Mouse (Mus musculus) testis, postnatal 14 days (tissue): Measurements from ENCODE around the gene Rpl23a.

Experiments
- DNase-seq: peaks from one replicate; pipeline ENCODE4 v3.0.0; 2021; ENCODE audit warnings: low spot score

Gene Rpl23a

DNA sequence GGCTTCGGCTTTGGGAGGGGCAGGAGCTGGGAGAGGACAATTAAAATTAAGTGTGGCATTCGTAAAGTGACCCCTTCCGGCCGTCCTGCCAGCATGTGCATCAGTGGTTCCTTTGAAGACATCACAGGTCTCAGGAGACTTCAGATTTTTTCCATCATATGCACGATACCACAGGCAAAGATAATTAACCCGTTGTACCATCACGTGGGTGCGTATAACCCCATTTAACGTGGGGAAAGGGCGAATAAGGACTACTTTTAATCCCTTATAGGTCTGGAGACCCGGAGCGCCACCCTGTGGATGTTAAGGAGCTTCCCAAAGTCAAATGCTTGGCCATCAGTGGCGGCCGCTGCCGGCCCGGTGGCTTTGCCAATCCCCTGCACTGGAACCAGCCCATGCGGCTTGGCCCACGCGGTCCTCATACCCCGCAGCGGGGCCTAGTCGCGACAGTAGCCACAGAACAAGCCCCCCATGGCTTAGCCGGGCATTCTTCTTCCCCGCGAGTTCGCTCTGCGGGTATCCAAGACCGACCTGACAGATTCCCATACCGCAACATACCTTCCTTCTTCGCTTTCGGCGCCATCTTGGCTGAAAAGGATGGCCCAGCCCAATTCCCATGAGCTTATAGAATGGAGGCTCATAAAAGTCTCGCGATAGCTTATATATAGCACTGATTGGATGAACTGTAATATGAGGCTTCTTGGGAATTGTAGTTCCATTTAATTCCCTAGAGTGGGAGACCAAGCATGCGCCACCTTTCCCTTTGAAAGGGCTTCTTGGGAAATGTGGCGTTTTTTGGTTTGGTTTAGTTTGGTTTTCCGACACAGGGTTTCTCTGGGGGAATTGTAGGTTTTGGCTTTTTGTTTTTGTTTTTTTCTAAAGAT is at the start of gene Rpl23a:
TSS of gene Rpl23a (minus strand) at position 624 of the 884 bp plus-strand sequence.
- DNase-seq: peak; percentile 91

DNA sequence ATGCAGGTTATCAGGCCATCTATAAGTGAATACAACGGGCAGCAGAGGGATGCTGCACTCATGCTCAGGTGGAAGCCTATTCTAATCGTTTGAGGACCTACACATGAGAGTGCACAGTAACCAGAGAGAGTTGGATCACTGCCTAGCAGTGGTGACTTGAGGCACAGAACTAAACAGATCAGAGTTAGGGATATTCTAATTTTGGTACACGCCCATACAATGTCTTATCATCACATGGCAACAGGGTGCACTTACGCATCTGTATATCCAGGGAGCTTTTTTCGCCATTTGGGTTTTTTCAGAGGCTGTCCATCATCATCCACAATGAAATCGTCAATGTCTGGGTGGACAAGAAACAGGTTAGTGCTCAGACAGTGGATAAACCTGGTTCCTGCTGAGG is 48.1 kb upstream of the Rpl23a start:
- DNase-seq: no peak

DNA sequence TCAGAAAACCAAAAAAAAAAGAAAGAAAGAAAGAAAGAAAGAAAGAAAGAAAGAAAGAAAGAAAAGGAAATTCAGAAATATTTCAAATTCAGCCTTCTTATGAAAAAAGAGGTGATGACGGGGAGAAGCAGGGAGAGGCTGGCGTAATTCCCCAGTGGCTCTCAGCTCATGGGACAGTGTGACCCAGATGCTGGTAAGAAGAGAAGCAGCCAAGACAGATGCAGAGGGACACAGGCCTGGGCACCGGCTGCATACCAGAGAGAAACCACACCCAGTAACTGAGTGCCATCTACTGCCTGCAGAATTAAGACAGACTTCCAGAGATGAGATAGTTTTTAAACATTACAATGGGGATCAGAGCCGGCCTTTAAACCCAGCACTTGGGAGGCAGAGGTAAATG is 40.2 kb upstream of the Rpl23a start:
- no peak for DNase-seq

DNA sequence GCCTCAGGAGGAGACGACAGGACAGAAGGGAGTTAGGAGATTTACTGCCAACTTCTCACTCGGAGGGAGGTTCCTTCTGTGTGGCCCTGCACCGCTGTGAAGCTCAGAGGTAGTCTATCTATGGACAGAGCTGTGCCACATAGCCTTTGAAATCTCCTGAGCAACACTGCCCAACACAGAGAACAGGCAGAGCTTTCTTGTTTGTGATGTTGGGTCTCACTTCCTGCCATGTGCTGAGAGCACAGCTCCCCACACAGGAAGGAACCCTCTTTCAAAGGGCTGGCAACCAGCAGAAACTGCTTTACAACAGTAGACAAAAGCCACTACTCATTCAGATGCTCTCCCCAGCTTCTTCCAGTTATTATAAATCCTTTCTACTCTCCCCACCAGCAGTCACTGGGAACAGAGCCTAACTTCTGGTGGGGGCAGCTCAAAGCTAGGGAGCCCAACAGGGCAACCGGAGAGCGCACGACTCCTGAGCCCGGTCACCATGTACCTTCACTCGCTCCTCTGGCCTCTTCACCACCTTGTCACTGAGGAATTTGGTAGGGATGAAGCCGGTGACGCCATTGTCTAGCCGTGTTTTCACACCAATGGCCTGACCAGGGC is 32.4 kb upstream of the Rpl23a start:
- no peak for DNase-seq

DNA sequence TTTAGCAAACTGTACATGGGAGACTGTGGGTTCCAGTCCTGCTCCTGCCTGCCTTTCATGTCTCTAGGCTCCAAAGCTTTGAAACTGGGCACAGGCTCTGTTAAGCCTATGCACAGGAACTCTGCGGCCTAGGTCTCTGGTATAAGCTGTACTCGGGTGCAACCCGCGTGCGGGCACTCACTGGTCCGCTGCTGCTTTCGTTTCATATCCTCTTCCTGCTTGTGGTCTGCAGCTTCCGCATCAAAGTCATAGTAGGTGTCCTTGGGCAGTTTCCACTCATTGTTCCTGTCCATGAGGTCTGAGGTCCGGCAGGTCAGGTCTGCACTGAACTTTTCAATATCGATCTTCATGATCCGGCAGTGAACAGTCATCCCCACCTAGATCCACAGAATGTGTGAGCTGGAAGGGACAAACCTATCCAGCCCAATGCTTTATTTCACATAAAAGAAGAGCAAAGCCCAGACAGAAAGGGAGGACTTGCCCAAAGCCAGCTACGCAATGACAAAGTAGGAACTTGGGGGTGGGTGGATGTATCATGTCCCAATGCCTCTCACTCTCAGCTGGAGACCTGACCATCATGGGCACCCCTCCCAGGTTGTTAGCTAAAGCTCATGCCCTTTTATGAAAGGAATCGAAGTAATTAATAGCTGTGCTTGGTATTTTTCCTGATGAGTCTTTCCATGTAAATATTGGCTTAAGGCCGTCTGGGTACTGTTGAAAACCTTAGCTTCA is 29.9 kb upstream of the Rpl23a start:
- no peak for DNase-seq

DNA sequence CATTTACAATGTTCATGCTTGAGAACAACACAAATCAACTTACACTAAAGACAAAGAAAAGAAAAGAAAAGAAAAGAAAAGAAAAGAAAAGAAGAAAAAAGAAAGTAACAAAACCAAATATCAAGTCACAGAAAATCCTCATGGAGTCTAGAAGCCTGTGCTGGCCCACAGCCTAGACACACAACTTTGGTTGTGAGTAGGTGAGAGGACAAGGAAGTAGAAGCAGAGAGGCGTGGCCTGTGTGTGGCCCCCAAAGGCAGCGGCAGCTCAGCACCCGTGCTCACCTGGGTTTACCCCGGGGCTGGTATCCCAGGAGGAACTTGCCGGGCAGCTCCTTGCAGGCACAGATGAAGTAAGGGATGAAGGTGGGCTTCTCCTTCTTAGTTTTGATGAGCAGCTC is 28.1 kb upstream of the Rpl23a start:
- DNase-seq: no peak

- DNase-seq: peak; percentile 62
Observed at GRCm38 (mm10) chr11:78210615-78211014, 27.2 kb upstream of the Rpl23a start.

DNA sequence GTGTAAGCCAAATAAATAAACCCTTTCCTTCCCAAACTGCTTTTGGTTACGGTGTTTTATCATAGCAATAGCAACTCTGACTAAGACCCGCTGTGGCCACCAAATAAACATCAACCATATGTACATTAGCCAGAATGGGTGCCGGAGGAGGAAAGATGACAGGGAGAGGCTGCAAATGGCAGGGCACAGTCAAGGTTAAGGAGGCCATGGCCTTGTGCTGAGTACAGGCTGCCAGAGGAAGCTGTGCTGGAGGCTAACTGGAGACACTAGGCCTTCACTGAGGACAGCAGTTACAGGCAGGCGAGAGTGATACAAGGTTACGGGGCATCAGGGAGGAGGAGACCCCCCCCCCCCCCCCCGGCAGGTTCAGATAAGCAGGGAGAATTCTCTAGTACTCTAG is 26.5 kb upstream of the Rpl23a start:
- peak; percentile 41 for DNase-seq

DNA sequence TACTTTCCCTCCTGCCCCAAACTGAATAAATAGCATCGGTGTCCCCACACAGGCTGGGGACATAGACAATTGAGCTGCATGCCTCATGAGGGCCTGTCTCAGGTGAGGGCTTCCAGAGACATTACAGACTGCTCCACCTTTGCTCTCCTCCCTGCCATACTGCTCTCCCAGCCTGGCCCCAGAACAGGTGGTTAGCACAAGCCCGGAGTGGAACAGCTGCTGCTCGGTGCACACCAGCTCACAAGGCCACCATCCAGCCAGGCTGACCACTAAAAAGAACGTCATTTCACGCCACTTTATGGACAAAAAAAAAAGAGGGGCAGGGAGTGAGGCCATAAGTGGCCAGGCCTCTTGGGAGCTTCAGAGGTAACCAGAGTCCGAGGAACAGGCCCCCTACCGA is 23.8 kb upstream of the Rpl23a start:
- no peak for DNase-seq

- DNase-seq: no peak
Observed at GRCm38 (mm10) chr11:78205361-78206206, 22.2 kb upstream of the Rpl23a start.

- DNase-seq: no peak
Observed at GRCm38 (mm10) chr11:78204287-78204686, 20.9 kb upstream of the Rpl23a start.

- no peak for DNase-seq
Observed at GRCm38 (mm10) chr11:78202372-78202771, 19.0 kb upstream of the Rpl23a start.

GRCm38 (mm10) chr11:78195101-78195863 is 11.9 kb upstream of the Rpl23a start:
- no peak for DNase-seq

DNA sequence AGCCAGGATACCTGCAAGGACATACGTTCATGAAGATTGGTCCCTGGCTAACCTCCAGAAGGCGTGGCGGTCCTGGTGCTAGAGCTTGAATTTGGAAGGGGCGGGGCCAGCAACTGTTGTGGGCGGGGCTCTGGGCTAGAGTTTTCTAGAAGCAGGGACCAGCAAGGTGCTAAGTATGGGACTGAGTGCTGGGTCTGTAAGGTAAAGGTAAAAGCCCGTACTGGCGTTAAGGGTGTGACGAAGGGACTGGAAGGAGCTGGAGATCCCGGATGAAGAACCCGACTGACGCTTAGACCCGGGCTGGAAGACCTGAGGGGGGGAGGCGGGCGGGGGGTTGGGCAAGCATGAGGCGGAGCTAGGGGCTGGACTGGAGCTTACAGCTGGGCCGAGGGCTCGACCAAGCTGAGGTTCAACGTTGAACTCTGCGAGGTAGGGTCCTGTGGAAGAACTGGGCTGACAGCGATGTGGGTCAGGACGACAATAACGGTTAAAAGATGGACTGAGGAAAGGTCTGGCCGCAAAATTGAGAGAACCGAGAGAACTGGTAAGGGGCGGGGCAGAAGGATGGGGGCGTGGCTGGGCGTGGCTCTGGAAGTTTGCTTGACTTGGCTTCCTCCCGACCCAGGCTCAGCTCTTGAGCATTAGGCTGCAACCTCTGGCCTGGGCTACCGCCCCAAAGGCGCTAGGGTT is 11.2 kb upstream of the Rpl23a start:
- DNase-seq: peak; percentile 81

DNA sequence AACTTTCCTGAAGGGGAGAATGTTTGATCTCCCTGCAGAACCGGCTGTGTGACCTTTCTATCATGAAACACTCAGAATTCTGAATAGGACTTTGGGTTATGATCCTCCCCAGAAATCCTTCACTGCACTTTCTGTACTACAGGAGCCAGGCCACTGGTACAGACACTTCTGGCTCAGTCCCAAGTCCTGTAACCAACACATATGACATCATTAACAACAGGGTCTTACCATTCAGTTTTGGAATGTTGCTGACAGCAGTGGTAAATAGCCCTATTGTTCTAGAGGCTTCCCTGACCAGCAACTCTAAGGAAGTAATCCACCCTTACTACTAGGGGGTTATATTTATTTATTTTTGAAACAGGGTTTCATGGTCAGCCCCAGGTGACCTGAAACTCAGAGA is 9.7 kb upstream of the Rpl23a start, which contains the start of gene Proca1:
TSS of gene Proca1 (plus strand) at position 280 of the 400 bp plus-strand sequence.
- DNase-seq: no peak

DNA sequence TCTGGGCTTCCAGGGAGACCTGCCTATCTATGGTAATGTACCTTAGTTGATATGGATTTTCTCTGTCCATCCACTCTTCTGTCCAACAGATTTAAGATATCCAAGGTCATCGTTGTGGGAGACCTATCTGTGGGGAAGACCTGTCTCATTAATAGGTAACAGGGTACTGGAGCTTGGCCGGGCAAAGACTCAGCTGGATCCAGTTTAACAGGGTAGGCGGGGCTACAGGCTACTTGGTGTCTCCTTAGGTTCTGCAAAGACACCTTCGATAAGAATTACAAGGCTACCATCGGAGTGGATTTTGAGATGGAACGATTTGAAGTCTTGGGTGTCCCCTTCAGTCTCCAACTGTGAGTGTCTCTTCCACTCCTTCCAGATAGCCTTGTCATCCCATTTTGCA is 6.7 kb upstream of the Rpl23a start:
- no peak for DNase-seq

DNA sequence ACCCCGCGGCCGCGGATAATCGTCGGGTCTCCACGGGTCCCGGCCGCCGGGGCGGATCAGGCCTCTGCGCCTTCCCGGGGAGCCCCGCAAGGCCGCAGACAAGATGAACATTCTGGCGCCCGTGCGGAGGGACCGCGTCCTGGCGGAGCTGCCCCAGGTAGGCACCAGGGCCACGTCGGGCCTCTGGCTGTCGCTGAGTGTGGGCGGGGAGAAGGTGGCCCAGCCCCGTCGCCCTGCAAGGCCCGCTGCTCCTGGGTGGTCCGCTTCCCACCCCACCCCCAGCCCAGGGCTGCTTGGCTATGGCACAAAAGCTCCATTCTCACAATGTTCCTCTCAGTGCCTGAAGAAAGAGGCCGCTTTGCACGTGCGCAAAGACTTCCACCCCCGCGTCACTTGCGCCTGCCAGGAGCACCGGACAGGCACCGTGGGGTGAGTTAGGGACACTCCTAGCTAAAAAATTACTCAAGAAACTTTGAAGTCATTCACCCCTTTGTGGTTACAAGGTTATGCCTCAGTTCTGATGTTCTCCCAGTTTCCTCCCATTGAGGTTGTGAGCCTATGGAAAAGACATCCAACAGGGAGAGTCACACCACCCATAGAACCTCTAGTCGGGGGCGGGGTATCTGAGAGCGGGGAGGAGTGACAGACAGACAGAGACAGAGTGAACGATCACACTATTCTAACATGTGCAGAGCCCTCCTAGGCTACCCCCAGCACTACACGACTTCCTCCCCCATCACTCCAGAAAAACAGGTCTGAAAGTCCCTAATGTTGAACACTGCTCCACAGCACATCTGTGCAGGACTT is 6.1 kb upstream of the Rpl23a start:
- DNase-seq: peak; percentile 88

DNA sequence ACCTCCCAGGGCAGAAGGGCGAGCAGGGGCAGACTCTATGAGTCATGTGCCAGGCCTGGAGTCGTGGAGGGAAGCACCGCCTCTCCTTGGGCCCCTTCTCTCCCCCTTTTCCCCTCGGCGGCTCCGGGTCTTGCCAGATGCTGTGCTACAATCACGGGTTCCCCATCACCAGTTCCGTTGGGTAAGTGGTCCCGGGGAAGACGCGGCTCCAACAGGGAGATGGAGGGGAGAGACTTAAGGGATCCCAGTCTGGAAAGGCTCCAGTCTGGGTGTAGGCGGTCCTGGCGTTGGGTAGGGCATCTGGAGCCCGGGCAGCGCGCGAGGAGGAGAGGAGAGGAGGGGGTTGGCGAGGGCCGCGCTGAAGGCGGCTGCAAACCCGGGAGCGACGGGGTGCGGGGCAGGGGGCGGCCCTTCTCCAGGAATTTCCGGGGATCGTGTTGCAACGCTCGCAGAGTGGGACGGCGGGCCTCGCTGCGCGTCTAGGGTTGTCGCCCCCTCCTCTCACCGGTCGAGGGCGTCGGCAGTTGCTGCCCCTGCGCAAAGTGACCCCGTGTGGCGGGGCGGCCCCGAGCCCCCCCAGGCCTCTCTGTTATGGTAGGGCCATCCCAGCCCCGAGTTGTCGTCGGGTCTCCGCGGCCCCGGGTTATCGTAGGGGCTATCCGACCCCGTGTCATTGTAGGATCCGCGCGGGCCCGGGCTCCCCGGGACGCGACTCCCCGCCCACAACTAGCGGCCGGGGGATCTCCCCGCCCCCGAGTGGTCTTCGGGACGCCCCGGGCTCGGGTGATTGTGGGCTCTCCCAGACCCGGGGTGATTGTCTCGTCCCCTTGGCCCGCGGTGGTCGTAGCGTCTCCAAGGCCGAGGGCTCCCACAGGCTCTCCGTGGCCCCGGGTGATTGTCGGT is 5.2 kb upstream of the Rpl23a start, which contains the start of gene Rab34:
TSS of gene Rab34 (plus strand) at position 100 of the 903 bp plus-strand sequence.
- DNase-seq: peak; percentile 86
